Mouse (Mus musculus) kidney, adult 2 months (tissue): ENCODE measurements around the gene Arih2. TPM values are rescaled to one million over a fixed set of nuclear protein-coding genes. Genes with fewer than 3 reads are reported as not detected.

ENCODE experiments used
- DNase-seq: peaks from one replicate; pipeline ENCODE4 v3.0.0; 2021
- H3K27ac ChIP-seq: fragments of 200-500 bp; 2 replicates; pipeline ENCODE4 v1.5.1; 2012; ENCODE audit warnings: low read depth, low read length, control low read depth, inconsistent platforms; ENCODE audit not compliant: insufficient read depth
- H3K27me3 ChIP-seq: fragments of 200-500 bp; replicated peaks from 2 replicates; pipeline ENCODE4 v1.6.1; 2012; ENCODE audit warnings: mild to moderate bottlenecking, moderate library complexity, low read length, inconsistent platforms; ENCODE audit not compliant: control insufficient read depth, insufficient read depth
- H3K36me3 ChIP-seq: fragments of 200-500 bp; 2 replicates; pipeline ENCODE4 v1.6.1; 2012; ENCODE audit warnings: mild to moderate bottlenecking, moderate library complexity, low read length, inconsistent platforms; ENCODE audit not compliant: control insufficient read depth, insufficient read depth
- H3K4me1 ChIP-seq: fragments of 200-500 bp; 2 replicates; pipeline ENCODE4 v1.6.1; 2011; ENCODE audit warnings: low read length; ENCODE audit not compliant: control insufficient read depth, insufficient read depth
- H3K4me3 ChIP-seq: fragments of 200-500 bp; 2 replicates; pipeline ENCODE4 v1.5.1; 2011; ENCODE audit warnings: mild to moderate bottlenecking, low read depth, low read length, control low read depth; ENCODE audit not compliant: insufficient read depth
- CTCF ChIP-seq: fragments of 200-500 bp; conservative IDR thresholded peaks from 2 replicates; pipeline ENCODE4 v1.5.1; 2011; ENCODE audit warnings: low read depth, mild to moderate bottlenecking, control low read depth, low read length, moderate library complexity, mixed read lengths; ENCODE audit not compliant: insufficient read depth, insufficient read length
- POLR2A ChIP-seq: fragments of 200-500 bp; IDR thresholded peaks from one replicate; pipeline ENCODE4 v1.6.1; 2011; ENCODE audit warnings: low read depth, low read length, control low read depth
- WGBS: fragments of 180-500 bp; shearing (Covaris S2); methylation state at CpG from one replicate; pipeline ENCODE4 v1.1.7; 2018; 5-methylcytosine and 5-hydroxymethylcytosine counted together
- polyA plus RNA-seq: library from polyadenylated mRNA; depleted of rRNA; stranded (reverse); fragments of >200 nt; gene quantifications from 2 replicates; pipeline ENCODE4 v1.2.3, GENCODE M21; 2012

Arih2 gene
- polyA plus RNA-seq, 1 experiment, result 36.9 TPM

- Histone ChIP-seq H3K27me3 (no peaks in the 10 kb centered on the region), H3K27ac (no peak overlapping the region), H3K36me3 (no peaks in the 10 kb centered on the region), H3K4me1 (peaks cover 15% of the 10 kb centered on the region; the same call in 1 of the 2 replicates), H3K4me3 (no peak overlapping the region)
- WGBS, result 83% methylated on average over 1 of the region's 1 CpGs
- DNase-seq, result no peak
- TF ChIP-seq CTCF (no peak), POLR2A (no peak)
These were observed 40.8 kb upstream of the Arih2 start for GRCm38 (mm10) chr9:108689993-108690392.

GRCm38 (mm10) chr9:108689106-108689505, 39.9 kb upstream of the Arih2 start, which contains the start of gene Prkar2a:
TSS of gene Prkar2a (plus strand) at chr9:108689314.
- no peak within 1 kb of the TSS for H3K4me3 ChIP-seq
- no peak within 1 kb of the TSS for H3K27ac ChIP-seq
- WGBS, result 96% methylated on average over 1 of the region's 1 CpGs
- H3K27me3 ChIP-seq, result no peaks in the 10 kb centered on the region
- H3K36me3 ChIP-seq, result no peaks in the 10 kb centered on the region
- TF ChIP-seq CTCF (no peak), POLR2A (no peak)
- no peak for DNase-seq
- peaks cover 14% of the 10 kb centered on the region; the same call in 1 of the 2 replicates for H3K4me1 ChIP-seq

GRCm38 (mm10) chr9:108688451-108688850, 39.3 kb upstream of the Arih2 start:
- WGBS, result 74% methylated on average over 9 of the region's 9 CpGs

GRCm38 (mm10) chr9:108687686-108688085, 38.5 kb upstream of the Arih2 start:
- DNase-seq, result no peak
- WGBS, result 83% methylated on average over 2 of the region's 2 CpGs
- peaks cover 6% of the 10 kb centered on the region; the same call in 1 of the 2 replicates for H3K4me1 ChIP-seq
- no peak overlapping the region for H3K4me3 ChIP-seq
- no peak for TF ChIP-seq CTCF
- TF ChIP-seq POLR2A, result no peak
- H3K36me3 ChIP-seq, result no peaks in the 10 kb centered on the region
- H3K27me3 ChIP-seq, result no peaks in the 10 kb centered on the region
- no peak overlapping the region for H3K27ac ChIP-seq

More at GRCm38 (mm10) chr9:108688451-108688850, 39.3 kb upstream of the Arih2 start:
- H3K4me1 ChIP-seq, result peaks cover 10% of the 10 kb centered on the region; the same call in 1 of the 2 replicates
- no peak for DNase-seq
- H3K27me3 ChIP-seq, result no peaks in the 10 kb centered on the region
- H3K4me3 ChIP-seq, result no peak overlapping the region
- H3K27ac ChIP-seq, result no peak overlapping the region
- H3K36me3 ChIP-seq, result no peaks in the 10 kb centered on the region
- no peak for TF ChIP-seq POLR2A
- no peak for TF ChIP-seq CTCF

GRCm38 (mm10) chr9:108687181-108687580, 38.0 kb upstream of the Arih2 start:
- Histone ChIP-seq H3K27ac (no peak overlapping the region), H3K27me3 (no peaks in the 10 kb centered on the region), H3K4me3 (no peak overlapping the region), H3K36me3 (no peaks in the 10 kb centered on the region), H3K4me1 (peaks cover 6% of the 10 kb centered on the region; the same call in 1 of the 2 replicates)
- WGBS, result 80% methylated on average over 6 of the region's 6 CpGs
- TF ChIP-seq CTCF, result no peak
- no peak for TF ChIP-seq POLR2A
- peak; percentile 31 for DNase-seq

- Histone ChIP-seq H3K36me3 (no peaks in the 10 kb centered on the region), H3K27me3 (no peaks in the 10 kb centered on the region), H3K4me1 (peaks cover 3% of the 10 kb centered on the region; the same call in 1 of the 2 replicates), H3K27ac (no peak overlapping the region), H3K4me3 (no peak overlapping the region)
- TF ChIP-seq POLR2A (no peak), CTCF (no peak)
- DNase-seq, result no peak
- WGBS, result 60% methylated on average over 4 of the region's 4 CpGs
These were observed 37.3 kb upstream of the Arih2 start for GRCm38 (mm10) chr9:108686475-108686887.

- Histone ChIP-seq H3K36me3 (no peaks in the 10 kb centered on the region), H3K27me3 (no peaks in the 10 kb centered on the region), H3K27ac (no peak overlapping the region), H3K4me1 (no peaks in the 10 kb centered on the region), H3K4me3 (no peak overlapping the region)
- DNase-seq, result no peak
- WGBS, result 87% methylated on average over 15 of the region's 15 CpGs
- no peak for TF ChIP-seq POLR2A
- no peak for TF ChIP-seq CTCF
These were observed 30.8 kb upstream of the Arih2 start for GRCm38 (mm10) chr9:108680026-108680425.
